Mouse (Mus musculus): ENCODE data around the gene Smad3.

- TF ChIP-seq CTCF (conservative IDR thresholded peaks at IDR 0.05; ENCODE audit: insufficient read depth, insufficient read length, low read depth, low read length) = no peak
- no peak for TF ChIP-seq POLR2A (IDR thresholded peaks at IDR 0.05; ENCODE audit: low read depth, low read length)
These were observed 37.1 kb downstream of the Smad3 start for GRCm38 (mm10) chr9:63720715-63721114.
